Mouse (Mus musculus) cerebellum, postnatal 10 days (tissue): Measurements from ENCODE around the gene Prr5l.
"Not testable (repeated sequence)": the region's sequence is repeated elsewhere in the genome, so short reads cannot be mapped to it uniquely, and the experiment has no call there.

ENCODE experiments used
- DNase-seq, 2 experiments: peaks; one replicate each; pipeline ENCODE4 v3.0.0; 2021; ENCODE audit warnings: mixed read lengths in 2 of 2

Prr5l gene

GRCm38 (mm10) chr2:101761898-101762297 lies 120.9 kb downstream of the Prr5l start:
- no peak for DNase-seq

- DNase-seq: no peak
Measured at GRCm38 (mm10) chr2:101759523-101760277, 123.1 kb downstream of the Prr5l start.

- no peak for DNase-seq
Measured at GRCm38 (mm10) chr2:101757806-101758205, 125.0 kb downstream of the Prr5l start.

- no peak for DNase-seq
Measured at GRCm38 (mm10) chr2:101756069-101756753, 126.6 kb downstream of the Prr5l start.

GRCm38 (mm10) chr2:101754939-101755555 lies 127.8 kb downstream of the Prr5l start:
- DNase-seq: no peak

- DNase-seq: no peak
Measured at GRCm38 (mm10) chr2:101754428-101754827, 128.4 kb downstream of the Prr5l start.

- DNase-seq: peak in 1 of 2 experiments; percentile 20
Measured at GRCm38 (mm10) chr2:101752979-101753378, 129.8 kb downstream of the Prr5l start.

- DNase-seq: peak; percentile 32 to 35
Measured at GRCm38 (mm10) chr2:101752402-101752801, 130.4 kb downstream of the Prr5l start.

- DNase-seq: no peak
Measured at GRCm38 (mm10) chr2:101751236-101751922, 131.4 kb downstream of the Prr5l start.

- no peak for DNase-seq
Measured at GRCm38 (mm10) chr2:101746537-101746936, 136.3 kb downstream of the Prr5l start.

GRCm38 (mm10) chr2:101745656-101746055 lies 137.2 kb downstream of the Prr5l start:
- DNase-seq: not testable (repeated sequence)

GRCm38 (mm10) chr2:101742072-101742860 lies 140.6 kb downstream of the Prr5l start:
- DNase-seq: peak; percentile 29 to 34

GRCm38 (mm10) chr2:101741653-101742052 lies 141.2 kb downstream of the Prr5l start:
- no peak for DNase-seq

GRCm38 (mm10) chr2:101739914-101740313 lies 142.9 kb downstream of the Prr5l start:
- DNase-seq: no peak

GRCm38 (mm10) chr2:101733564-101733963 lies 149.3 kb downstream of the Prr5l start:
- peak in 1 of 2 experiments; percentile 11 for DNase-seq

GRCm38 (mm10) chr2:101732777-101733210 lies 150.0 kb downstream of the Prr5l start:
- DNase-seq: no peak

GRCm38 (mm10) chr2:101730972-101731371 lies 151.9 kb downstream of the Prr5l start:
- peak in 1 of 2 experiments; percentile 31 for DNase-seq

GRCm38 (mm10) chr2:101729472-101729871 lies 153.4 kb downstream of the Prr5l start:
- DNase-seq: no peak

GRCm38 (mm10) chr2:101727787-101728186 lies 155.0 kb downstream of the Prr5l start:
- peak in 1 of 2 experiments; percentile 18 for DNase-seq

GRCm38 (mm10) chr2:101723333-101723881 lies 159.4 kb downstream of the Prr5l start:
- peak; percentile 12 to 13 for DNase-seq
